28 mouse cellular contexts compared by ENCODE assay signal in genomic region chr6:118812007-118812406, GRCm38 (mm10).
DNase-seq lines count a peak whose midpoint lies in the region; ATAC-seq and TF ChIP-seq lines count a peak whose summit lies in the region.
"Had no signal": no experiment of that assay in that cellular context is flagged by ENCODE, and none has a peak within 500 bp of the region (broad histone marks: within the 10 kb centered on the region; RNA-seq: fewer than 3 reads in every experiment).

No protein-coding gene starts in this region.

- no peak for TF ChIP-seq POLR2A in limb, embryonic 14.5 days (IDR thresholded peaks at IDR 0.05; ENCODE audit: borderline replicate concordance, extremely low read depth, insufficient read depth, insufficient read length)

- ATAC-seq in embryonic facial prominence, embryonic 14.5 days (ENCODE audit: low read depth): no peak
- peak; percentile 50; the same call in 1 of the 2 replicates for ATAC-seq in limb, embryonic 14.5 days (ENCODE audit: low FRiP score, low read depth)
- ATAC-seq: forebrain, embryonic 14.5 days; forebrain, postnatal 0 days; hindbrain, postnatal 0 days; Patski had no signal

- H3K4me1 ChIP-seq in embryonic facial prominence, embryonic 14.5 days (ENCODE audit: control insufficient read depth, insufficient read depth, low read length): no peaks in the 10 kb centered on the region
- H3K4me1 ChIP-seq in embryonic facial prominence, embryonic 10.5 days: peaks cover 5% of the 10 kb centered on the region; the same call in 1 of the 2 replicates
- no peaks in the 10 kb centered on the region for H3K4me1 ChIP-seq in limb, embryonic 14.5 days (ENCODE audit: control insufficient read depth, insufficient read depth, low read length)
- peaks cover 8% of the 10 kb centered on the region; the same call in 1 of the 2 replicates for H3K4me1 ChIP-seq in limb, embryonic 10.5 days

- no peak overlapping the region for H3K9ac ChIP-seq in embryonic facial prominence, embryonic 14.5 days (ENCODE audit: low read depth, low read length)
- H3K9ac ChIP-seq in limb, embryonic 14.5 days (ENCODE audit: low read depth, low read length, severe bottlenecking): no peak overlapping the region
- H3K9ac ChIP-seq: embryonic facial prominence, embryonic 15.5 days; forebrain, postnatal 0 days; heart, embryonic 13.5 days; hindbrain, embryonic 14.5 days had no signal

- no peaks in the 10 kb centered on the region for H3K9me3 ChIP-seq in embryonic facial prominence, embryonic 14.5 days (ENCODE audit: control insufficient read depth, low read length)
- no peaks in the 10 kb centered on the region for H3K9me3 ChIP-seq in embryonic facial prominence, embryonic 10.5 days
- no peaks in the 10 kb centered on the region for H3K9me3 ChIP-seq in limb, embryonic 14.5 days (ENCODE audit: control insufficient read depth, low read length)
- H3K9me3 ChIP-seq in limb, embryonic 10.5 days (replicated peaks): no peaks in the 10 kb centered on the region
- H3K9me3 ChIP-seq: embryonic facial prominence, embryonic 15.5 days; heart, embryonic 10.5 days; heart, embryonic 13.5 days had no signal

- H3K4me2 ChIP-seq in embryonic facial prominence, embryonic 14.5 days (ENCODE audit: low read depth, low read length): no peak overlapping the region
- no peak overlapping the region for H3K4me2 ChIP-seq in limb, embryonic 14.5 days (replicated peaks; ENCODE audit: low read depth, low read length, severe bottlenecking)
- H3K4me2 ChIP-seq: embryonic facial prominence, embryonic 15.5 days; heart, embryonic 13.5 days; hindbrain, embryonic 14.5 days had no signal

- H3K4me3 ChIP-seq in embryonic facial prominence, embryonic 14.5 days (ENCODE audit: low read depth, low read length): no peak overlapping the region
- no peak overlapping the region for H3K4me3 ChIP-seq in embryonic facial prominence, embryonic 10.5 days
- H3K4me3 ChIP-seq in limb, embryonic 14.5 days (replicated peaks; ENCODE audit: low read length): no peak overlapping the region
- H3K4me3 ChIP-seq in limb, embryonic 10.5 days: no peak overlapping the region
- H3K4me3 ChIP-seq: embryonic facial prominence, embryonic 15.5 days; heart, adult 2 months; heart, embryonic 10.5 days; heart, embryonic 13.5 days had no signal

- H3K36me3 ChIP-seq in embryonic facial prominence, embryonic 14.5 days (ENCODE audit: control insufficient read depth, insufficient read depth, low read length): no peaks in the 10 kb centered on the region
- H3K36me3 ChIP-seq in embryonic facial prominence, embryonic 10.5 days (replicated peaks): no peaks in the 10 kb centered on the region
- H3K36me3 ChIP-seq in limb, embryonic 14.5 days (ENCODE audit: control insufficient read depth, insufficient read depth, low read length): no peaks in the 10 kb centered on the region
- no peaks in the 10 kb centered on the region for H3K36me3 ChIP-seq in limb, embryonic 10.5 days
- H3K36me3 ChIP-seq: embryonic facial prominence, embryonic 15.5 days; heart, embryonic 10.5 days had no signal

- no peak overlapping the region for H3K27ac ChIP-seq in embryonic facial prominence, embryonic 14.5 days (replicated peaks; ENCODE audit: low read depth, low read length)
- no peak overlapping the region for H3K27ac ChIP-seq in embryonic facial prominence, embryonic 10.5 days (replicated peaks)
- no peak overlapping the region for H3K27ac ChIP-seq in limb, embryonic 14.5 days (replicated peaks; ENCODE audit: low read depth, low read length)
- no peak overlapping the region for H3K27ac ChIP-seq in limb, embryonic 10.5 days
- H3K27ac ChIP-seq: embryonic facial prominence, embryonic 15.5 days; heart, adult 2 months; heart, embryonic 10.5 days; heart, embryonic 13.5 days; hindbrain, embryonic 14.5 days; hindbrain, postnatal 0 days had no signal

- no peaks in the 10 kb centered on the region for H3K27me3 ChIP-seq in embryonic facial prominence, embryonic 14.5 days (replicated peaks; ENCODE audit: control insufficient read depth, insufficient read depth, low read length)
- H3K27me3 ChIP-seq in embryonic facial prominence, embryonic 10.5 days (replicated peaks; ENCODE audit: low read depth, poor library complexity, severe bottlenecking): no peaks in the 10 kb centered on the region
- H3K27me3 ChIP-seq in limb, embryonic 14.5 days (ENCODE audit: control insufficient read depth, insufficient read depth, low read length): no peaks in the 10 kb centered on the region
- H3K27me3 ChIP-seq in limb, embryonic 10.5 days (ENCODE audit: low read depth, poor library complexity, severe bottlenecking): no peaks in the 10 kb centered on the region
- H3K27me3 ChIP-seq: embryonic facial prominence, embryonic 15.5 days; heart, embryonic 13.5 days; Patski had no signal

- 79% methylated on average over 4 of the region's 4 CpGs for WGBS in embryonic facial prominence, embryonic 14.5 days
- 85% methylated on average over 4 of the region's 4 CpGs for WGBS in embryonic facial prominence, embryonic 10.5 days
- WGBS in limb, embryonic 14.5 days: 85% methylated on average over 4 of the region's 4 CpGs
- 93% methylated on average over 4 of the region's 4 CpGs for WGBS in limb, embryonic 10.5 days

- DNase-seq in embryonic facial prominence, embryonic 14.5 days (ENCODE audit: low spot score): peak; percentile 33
- no peak for DNase-seq in embryonic facial prominence, embryonic 10.5 days (ENCODE audit: low spot score)
- DNase-seq in layer of hippocampus, adult 9-11 months: peak; percentile 54
- no peak for DNase-seq in layer of hippocampus, postnatal 36 days
- no peak for DNase-seq in limb, embryonic 14.5 days (ENCODE audit: low spot score)
- no peak for DNase-seq in limb, embryonic 10.5 days (ENCODE audit: low spot score)
- peak; percentile 61 for DNase-seq in telencephalon, adult 2 months (ENCODE audit: low read depth, low spot score)
- no peak for DNase-seq in MN1 (ENCODE audit: low spot score)
- DNase-seq: adrenal gland, postnatal 10 days; adrenal gland, postnatal 36 days; cerebellum, adult 11 months; cerebellum, adult 8-10 months; cerebellum, postnatal 10 days; cerebellum, postnatal 36 days; embryo, embryonic 11 days; forebrain, postnatal 0 days; gastrocnemius, postnatal 10 days; gastrocnemius, postnatal 36 days; heart, adult 2 months; heart, postnatal 14 days; heart, postnatal 4 days had no signal

Comparison
In these comparisons a context has a peak if more than half of its experiments do, and no peak if none do; other contexts are left out.
1. DNase-seq: peak in embryonic facial prominence, embryonic 14.5 days (single experiment), layer of hippocampus, adult 9-11 months (single experiment) and telencephalon, adult 2 months (single experiment); none in embryonic facial prominence, embryonic 10.5 days (single experiment), layer of hippocampus, postnatal 36 days (0 of 2), limb, embryonic 14.5 days (single experiment), limb, embryonic 10.5 days (single experiment) and MN1 (single experiment).